Mouse (Mus musculus) bone marrow, adult 2 months (tissue): Measurements from ENCODE around the gene Hist2h3c2.

Experiments
- CTCF ChIP-seq: fragments of 200-500 bp; IDR thresholded peaks from 2 replicates; pipeline ENCODE4 v1.5.1; 2011; ENCODE audit warnings: low read length, control low read depth; ENCODE audit not compliant: control insufficient read depth, insufficient read depth
- POLR2A ChIP-seq: fragments of 200-500 bp; IDR thresholded peaks from 2 replicates; pipeline ENCODE4 v1.6.1; 2011; ENCODE audit warnings: low read depth, mild to moderate bottlenecking, control low read depth, low read length, borderline replicate concordance; ENCODE audit not compliant: control insufficient read depth

DNA sequence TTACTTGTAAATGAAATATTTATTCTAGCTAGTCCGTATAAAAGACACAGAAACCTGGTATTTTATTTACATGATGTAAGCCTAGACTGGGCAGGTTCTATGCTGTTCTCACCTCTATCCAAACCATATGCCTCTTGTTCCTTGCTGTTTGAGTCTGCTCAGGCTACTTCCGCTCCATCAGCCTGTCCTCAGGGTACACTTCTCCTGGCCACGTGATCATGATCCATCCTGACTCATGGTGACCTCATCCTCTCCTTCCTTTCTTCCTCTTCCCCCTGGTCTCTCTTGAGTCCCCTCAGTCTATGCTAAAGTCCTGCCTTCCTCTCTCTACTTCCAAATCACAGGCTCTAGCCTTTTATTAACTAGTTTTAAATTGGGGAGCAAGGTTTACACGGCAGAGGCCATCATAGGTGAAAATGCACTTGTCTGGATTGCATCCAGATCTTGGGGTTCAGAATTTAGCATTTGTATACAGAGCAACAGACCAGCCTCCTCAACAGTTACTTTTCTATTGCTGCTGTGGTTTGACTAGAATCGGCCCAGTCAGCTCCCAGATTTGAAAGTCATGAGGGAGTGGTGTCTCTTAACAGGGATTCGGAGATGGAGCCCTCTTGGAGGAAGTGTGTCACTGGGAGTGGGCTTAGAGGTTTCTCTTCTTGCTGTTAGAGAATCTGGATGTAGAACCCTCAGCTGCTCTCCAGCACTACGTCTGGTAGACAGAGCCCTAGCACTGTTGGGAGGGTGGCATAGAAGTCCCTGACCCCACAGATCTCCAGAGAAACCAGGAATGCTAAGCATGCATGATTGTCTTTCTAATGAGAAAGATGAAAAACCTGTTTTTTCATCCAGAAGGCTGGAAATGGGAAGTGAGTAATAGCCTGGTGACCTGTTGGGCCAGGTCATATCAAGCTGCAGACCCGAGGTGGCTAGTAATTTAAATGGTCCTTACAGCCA is 12.0 kb downstream of the Hist2h3c2 start:
- TF ChIP-seq POLR2A = no peak
- TF ChIP-seq CTCF = no peak
